Mouse (Mus musculus): Measurements from ENCODE around the gene Dnhd1.

GRCm38 (mm10) chr7:105639304-105639703 lies 11.3 kb upstream of the Dnhd1 start:
- no peak for TF ChIP-seq CTCF (IDR thresholded peaks at IDR 0.05; ENCODE audit: extremely low read depth, insufficient read length, insufficient replicate concordance, low read depth, low read length)
- no peak for TF ChIP-seq POLR2A (IDR thresholded peaks at IDR 0.05; ENCODE audit: low read depth, low read length)

All from small intestine, adult 2 months (tissue).